Mouse (Mus musculus): ENCODE measurements around the gene Gm10663.

GRCm38 (mm10) chr8:65067694-65068472 lies 7.0 kb upstream of the Gm10663 start:
- no peak for TF ChIP-seq POLR2A (IDR thresholded peaks at IDR 0.05; ENCODE audit: insufficient read depth, low read depth, low read length)
- TF ChIP-seq CTCF (IDR thresholded peaks at IDR 0.05; ENCODE audit: insufficient read depth, low read depth, low read length) = no peak
